Mouse (Mus musculus): ENCODE results near the gene Prss22.

DNA sequence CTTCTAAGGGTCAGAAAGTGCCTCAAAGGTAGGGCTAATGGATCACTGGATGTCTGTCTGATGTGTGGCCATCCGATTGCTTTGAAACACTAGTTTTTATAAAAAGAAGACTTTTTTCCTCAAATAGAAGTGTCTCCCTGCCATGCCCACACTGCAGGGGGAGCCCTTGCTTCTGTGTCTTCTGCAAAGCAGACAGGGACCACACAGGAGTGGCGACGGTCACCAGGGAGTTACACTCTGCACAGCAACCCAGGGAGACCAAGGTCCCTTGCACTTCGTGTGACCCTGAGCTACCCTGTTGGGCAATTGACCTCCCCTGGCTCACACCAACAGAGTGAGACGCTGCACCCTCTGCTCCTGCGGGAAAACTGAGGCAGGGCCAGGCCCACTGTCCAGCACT is 39.1 kb upstream of the Prss22 start:
- no peak for TF ChIP-seq CTCF (IDR thresholded peaks at IDR 0.05; ENCODE audit: low read depth)
- TF ChIP-seq EP300 (optimal IDR thresholded peaks at IDR 0.05), result no peak

Measured in stomach, postnatal 0 days (tissue).